Mouse (Mus musculus) heart, postnatal 14 days (tissue): ENCODE measurements around the gene Gm11567. TPM values are rescaled to one million over a fixed set of nuclear protein-coding genes. Genes with fewer than 3 reads are reported as not detected.
"Not testable (repeated sequence)": the region's sequence is repeated elsewhere in the genome, so short reads cannot be mapped to it uniquely, and the experiment has no call there.

ENCODE experiments used
- DNase-seq, 2 experiments: peaks; one replicate each; pipeline ENCODE4 v3.0.0; 2021 to 2022
- intact Hi-C: fragments of 180-260 bp; cut with DNase I; formaldehyde crosslinking; loops from one replicate; pipeline ENCODE4 v1.15.1; 2025
- long read RNA-seq, 2 experiments: library from polyadenylated mRNA; stranded (forward); transcript quantifications; one replicate each; pipeline ENCODE4 v2.0.0; 2021
- total RNA-seq, 2 experiments: library from RNA; stranded (reverse); gene quantifications; 2 replicates each; pipeline ENCODE4 v1.2.3; 2021

The Gm11567 gene
- not detected for total RNA-seq
- long read RNA-seq, experiment 1: 0 reads
- long read RNA-seq, experiment 2: 0 reads

- DNase-seq, intact Hi-C loops: not testable (repeated sequence)
These were observed at the start of gene Gm11567 for GRCm38 (mm10) chr11:99878887-99879286. Gm11567 (plus strand) TSS chr11:99879187.

- no peak for DNase-seq
- intact Hi-C loops: no loop called here
These were observed 41.0 kb upstream of the Gm11567 start, which contains the start of gene 2300003K06Rik for GRCm38 (mm10) chr11:99837966-99838365. 2300003K06Rik (minus strand) TSS chr11:99838066.

GRCm38 (mm10) chr11:99842185-99842584 is 36.8 kb upstream of the Gm11567 start:
- intact Hi-C loops: no loop called here

GRCm38 (mm10) chr11:99846746-99847145 is 32.2 kb upstream of the Gm11567 start:
- DNase-seq: no peak
- intact Hi-C loops: no loop called here

More at GRCm38 (mm10) chr11:99842185-99842584, 36.8 kb upstream of the Gm11567 start:
- no peak for DNase-seq

- intact Hi-C loops: no loop called here
- DNase-seq: no peak
These were observed 27.5 kb upstream of the Gm11567 start, which contains the start of gene Krtap4-16 for GRCm38 (mm10) chr11:99851508-99851907. Krtap4-16 (minus strand) TSS chr11:99851608.

- DNase-seq: no peak
- intact Hi-C loops: no loop called here
These were observed 24.9 kb upstream of the Gm11567 start for GRCm38 (mm10) chr11:99854121-99854520.

GRCm38 (mm10) chr11:99857617-99858016 is 21.4 kb upstream of the Gm11567 start, which contains the start of gene Gm11568:
Gm11568 (plus strand) TSS chr11:99857917.
- no peak for DNase-seq
- intact Hi-C loops: no loop called here

- intact Hi-C loops: no loop called here
- no peak for DNase-seq
These were observed 20.2 kb upstream of the Gm11567 start for GRCm38 (mm10) chr11:99858761-99859160.

- intact Hi-C loops: not testable (repeated sequence)
These were observed 14.8 kb upstream of the Gm11567 start, which contains the start of gene Gm11559 for GRCm38 (mm10) chr11:99864176-99864575. Gm11559 (plus strand) TSS chr11:99864476.

GRCm38 (mm10) chr11:99873089-99873488 is 5.9 kb upstream of the Gm11567 start, which contains the start of gene Krtap9-1:
Krtap9-1 (plus strand) TSS chr11:99873389.
- intact Hi-C loops, DNase-seq: not testable (repeated sequence)

More at GRCm38 (mm10) chr11:99864176-99864575, 14.8 kb upstream of the Gm11567 start, which contains the start of gene Gm11559:
- not testable (repeated sequence) for DNase-seq

GRCm38 (mm10) chr11:99907620-99908019 is 28.6 kb downstream of the Gm11567 start, which contains the start of gene Krtap31-1:
Krtap31-1 (plus strand) TSS chr11:99907920.
- DNase-seq: no peak
- intact Hi-C loops: no loop called here

GRCm38 (mm10) chr11:99914451-99914850 is 35.5 kb downstream of the Gm11567 start, which contains the start of gene Gm11565:
Gm11565 (plus strand) TSS chr11:99914751.
- intact Hi-C loops: no loop called here
- no peak for DNase-seq

Other genes with a start within 250 kb of the Gm11567 start
- not detected for gene Krtap4-2, start 244.1 kb upstream of the Gm11567 start, total RNA-seq
- not detected for gene Krtap4-7, start 235.1 kb upstream of the Gm11567 start, total RNA-seq
- gene Gm11555, start 229.0 kb upstream of the Gm11567 start, total RNA-seq: not detected
- gene Gm11563, start 220.2 kb upstream of the Gm11567 start, total RNA-seq: not detected
- not detected for gene Krtap4-6, start 213.2 kb upstream of the Gm11567 start, total RNA-seq
- gene Gm14190, start 188.4 kb upstream of the Gm11567 start, total RNA-seq: not detected
- gene Gm14180, start 144.9 kb upstream of the Gm11567 start, total RNA-seq: not detected
- gene Gm11595, start 106.3 kb upstream of the Gm11567 start, total RNA-seq: not detected
- not detected for gene Krtap4-8, start 98.5 kb upstream of the Gm11567 start, total RNA-seq
- not detected for gene Krtap4-9, start 94.0 kb upstream of the Gm11567 start, total RNA-seq
- not detected for gene Gm11596, start 85.7 kb upstream of the Gm11567 start, total RNA-seq
- not detected for gene Gm11569, start 80.3 kb upstream of the Gm11567 start, total RNA-seq
- gene Gm11554, start 74.7 kb upstream of the Gm11567 start, total RNA-seq: not detected
- not detected for gene Krtap4-13, start 69.3 kb upstream of the Gm11567 start, total RNA-seq
- not detected for gene Gm11564, start 63.5 kb upstream of the Gm11567 start, total RNA-seq
- gene 2300003K06Rik, start 41.1 kb upstream of the Gm11567 start, total RNA-seq: not detected
- not detected for gene Krtap4-16, start 27.6 kb upstream of the Gm11567 start, total RNA-seq
- not detected for gene Gm11568, start 21.3 kb upstream of the Gm11567 start, total RNA-seq
- not detected for gene Gm11559, start 14.7 kb upstream of the Gm11567 start, total RNA-seq
- gene Krtap9-1, start 5.8 kb upstream of the Gm11567 start, total RNA-seq: not detected
- gene Krtap31-1, start 28.7 kb downstream of the Gm11567 start, total RNA-seq: not detected
- gene Gm11565, start 35.6 kb downstream of the Gm11567 start, total RNA-seq: not detected
- gene Krtap31-2, start 57.1 kb downstream of the Gm11567 start, total RNA-seq: not detected
- gene Krtap9-5, start 69.3 kb downstream of the Gm11567 start, total RNA-seq: not detected
- not detected for gene Krtap29-1, start 99.9 kb downstream of the Gm11567 start, total RNA-seq
- not detected for gene Krtap16-1, start 107.4 kb downstream of the Gm11567 start, total RNA-seq
- not detected for gene Krtap17-1, start 114.8 kb downstream of the Gm11567 start, total RNA-seq
- gene Krt33a, start 137.0 kb downstream of the Gm11567 start, total RNA-seq: not detected
- gene Krt33b, start 150.7 kb downstream of the Gm11567 start, total RNA-seq: not detected
- not detected for gene Krt34, start 162.4 kb downstream of the Gm11567 start, total RNA-seq
- gene Krt31, start 171.4 kb downstream of the Gm11567 start, total RNA-seq: not detected
- not detected for gene Krt32, start 209.0 kb downstream of the Gm11567 start, total RNA-seq
- gene Krt35, start 217.1 kb downstream of the Gm11567 start, total RNA-seq: not detected
- gene Krt36, start 226.4 kb downstream of the Gm11567 start, total RNA-seq: under 1 TPM in 1 of 2 experiments, not detected in 1; 0.17 TPM
- gene Krt13, start 242.4 kb downstream of the Gm11567 start, total RNA-seq: not detected